Mouse (Mus musculus) liver, postnatal 0 days (tissue): ENCODE data around the gene Rnf43.

Experiments
- CTCF ChIP-seq: sonication (generic); IDR thresholded peaks from 2 replicates; pipeline ENCODE4 v1.5.1; 2016; ENCODE audit warnings: antibody characterized with exemption, low read depth
- EP300 ChIP-seq: IDR thresholded peaks from 2 replicates; pipeline ENCODE4 v1.6.1; 2016; ENCODE audit warnings: antibody characterized with exemption, low read depth, mild to moderate bottlenecking

- TF ChIP-seq CTCF: no peak
- TF ChIP-seq EP300: no peak
These were observed 109.8 kb downstream of the Rnf43 start for GRCm38 (mm10) chr11:87772354-87772753.
